Mouse (Mus musculus): ENCODE results near the gene Cpeb4. TPM values are rescaled to one million over a fixed set of nuclear protein-coding genes. Genes with fewer than 3 reads are reported as not detected.
"Not testable (repeated sequence)": the region's sequence is repeated elsewhere in the genome, so short reads cannot be mapped to it uniquely, and the experiment has no call there.

The Cpeb4 gene
- total RNA-seq, 2 experiments from 2014 or later: 858 to 1,240 TPM

DNA sequence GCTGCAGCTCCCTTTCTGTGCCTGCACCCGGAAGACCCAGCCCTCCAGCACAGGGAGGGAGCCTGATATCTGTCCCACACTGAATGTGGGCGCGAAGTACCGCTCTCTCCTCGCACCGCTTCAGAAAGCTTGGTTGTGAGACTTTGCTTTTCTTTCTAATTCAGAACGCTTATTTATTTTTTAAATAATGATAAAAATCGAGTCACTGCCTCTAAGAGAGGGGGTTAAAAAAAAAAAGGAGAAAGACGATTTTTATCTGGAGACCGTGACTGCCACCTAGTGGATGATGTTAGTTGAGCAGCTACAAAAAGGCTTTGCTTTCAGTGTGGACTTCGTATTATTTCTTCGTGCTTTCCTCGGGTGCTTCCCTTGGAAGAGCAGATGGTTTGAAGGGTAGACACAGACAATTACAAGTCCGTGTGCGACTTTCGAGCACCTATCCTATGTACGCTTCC, 77.3 kb downstream of the Cpeb4 start:
- peak; percentile 83 for ATAC-seq (replicated peaks; ENCODE audit: low FRiP score, poor library complexity, severe bottlenecking)

- no peak for ATAC-seq (replicated peaks; ENCODE audit: low FRiP score, poor library complexity, severe bottlenecking)
These were observed 88.1 kb downstream of the Cpeb4 start for GRCm38 (mm10) chr11:31960071-31960470.

DNA sequence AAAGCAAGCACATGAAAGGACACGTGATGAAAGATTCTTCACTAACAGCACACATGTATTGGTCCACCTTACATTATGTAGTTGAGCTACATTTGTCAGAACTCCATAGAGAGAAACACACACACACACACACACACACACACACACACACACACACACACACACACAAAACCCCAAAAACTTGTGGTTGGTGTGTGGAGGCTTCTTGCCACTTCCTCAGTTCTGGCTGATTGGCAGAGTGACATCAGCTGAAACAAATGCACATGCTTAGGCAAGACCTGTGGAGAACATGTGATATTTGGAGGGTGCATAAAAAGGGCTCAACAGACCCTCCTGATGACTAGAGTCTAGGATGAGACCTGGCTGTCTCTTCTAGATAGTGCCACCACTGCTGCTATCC, 92.0 kb downstream of the Cpeb4 start:
- no peak for ATAC-seq (replicated peaks; ENCODE audit: low FRiP score, poor library complexity, severe bottlenecking)

DNA sequence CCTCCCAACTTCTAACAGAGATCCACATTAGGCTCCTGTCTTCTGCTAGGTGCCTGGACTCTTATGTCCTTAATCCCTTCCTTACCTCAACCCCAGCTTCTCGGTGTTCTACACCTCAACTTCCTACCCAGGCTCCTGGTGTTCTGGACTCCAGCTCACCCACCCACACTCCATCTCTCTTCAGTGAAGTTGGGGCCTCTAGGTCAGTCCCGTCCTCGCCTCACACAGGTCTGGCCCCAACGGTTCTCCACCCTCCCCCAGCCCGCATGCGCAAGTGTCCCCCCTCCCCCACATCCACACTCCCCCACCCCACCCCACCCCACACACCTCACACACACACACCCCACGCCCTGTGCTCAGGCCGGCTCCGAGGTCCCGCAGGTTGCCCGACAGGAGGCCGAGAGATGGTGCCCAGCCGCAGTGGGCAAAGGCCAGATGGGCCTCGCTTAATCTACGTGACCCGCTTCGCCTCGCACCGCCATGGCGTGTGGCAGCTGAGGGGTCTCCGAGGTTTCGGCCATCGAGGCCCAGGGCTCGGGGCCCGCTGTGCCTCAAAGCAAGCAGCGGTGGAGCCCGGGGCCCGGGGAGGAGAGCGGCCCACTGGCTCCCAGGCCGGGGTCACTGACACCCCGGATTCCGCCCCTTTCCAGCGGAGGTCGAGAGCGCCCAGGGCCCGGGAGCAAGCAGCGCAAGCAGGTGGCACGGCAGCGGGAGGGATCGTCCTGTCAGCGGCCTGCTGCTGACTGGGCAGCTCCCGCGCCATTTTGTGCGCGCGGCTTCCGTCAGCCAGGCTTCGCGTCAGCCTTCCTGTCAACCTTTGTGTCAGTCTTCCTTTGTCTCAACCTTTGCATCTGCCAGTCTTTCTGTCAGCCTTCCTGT, 93.5 kb downstream of the Cpeb4 start, which contains the start of gene 4930524B15Rik:
TSS of gene 4930524B15Rik (plus strand) at position 337 of the 879 bp plus-strand sequence.
- no peak for ATAC-seq (replicated peaks; ENCODE audit: low FRiP score, poor library complexity, severe bottlenecking)

GRCm38 (mm10) chr11:31974132-31974531, 102.1 kb downstream of the Cpeb4 start:
- no peak for ATAC-seq (replicated peaks; ENCODE audit: low FRiP score, poor library complexity, severe bottlenecking)

GRCm38 (mm10) chr11:31974826-31975225, 102.8 kb downstream of the Cpeb4 start:
- no peak for ATAC-seq (replicated peaks; ENCODE audit: low FRiP score, poor library complexity, severe bottlenecking)

DNA sequence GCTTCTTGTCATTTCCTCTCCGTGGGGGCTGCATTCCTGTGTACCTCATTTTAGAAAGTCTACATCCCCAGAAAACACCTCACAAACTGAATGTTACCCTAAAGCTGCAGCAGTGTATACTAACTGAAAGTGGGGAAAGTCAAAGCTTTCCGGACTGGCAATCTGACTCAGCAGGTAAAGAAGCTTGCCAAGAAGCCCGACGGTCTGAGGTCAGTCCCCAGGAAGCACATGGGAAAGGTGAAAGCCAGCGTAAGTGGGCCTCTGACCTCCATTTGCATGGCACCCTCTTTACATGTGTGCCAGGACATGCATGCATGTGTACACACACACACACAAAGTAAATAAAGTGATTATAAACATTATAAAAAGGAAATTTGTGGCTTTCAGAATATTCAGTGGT, 103.7 kb downstream of the Cpeb4 start:
- ATAC-seq (replicated peaks; ENCODE audit: low FRiP score, poor library complexity, severe bottlenecking): no peak

DNA sequence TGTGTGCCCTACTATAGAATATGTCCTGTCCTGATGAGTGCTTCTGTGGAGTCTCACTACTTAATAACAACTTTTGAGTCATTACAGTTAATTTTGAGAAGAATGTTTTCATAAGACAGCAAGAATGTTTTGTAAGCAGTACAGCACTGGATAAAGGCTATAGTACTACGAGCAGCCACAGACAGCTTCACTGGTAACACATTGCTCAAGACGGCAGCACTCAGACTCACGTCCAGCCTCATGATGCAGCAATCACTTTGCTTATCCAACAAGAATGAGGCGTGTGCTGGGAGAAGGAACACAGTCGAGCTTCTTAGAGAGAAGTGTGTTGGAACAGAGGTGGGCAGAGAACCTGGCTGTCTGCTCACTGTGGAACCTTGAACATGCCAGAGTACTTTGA, 104.1 kb downstream of the Cpeb4 start:
- no peak for ATAC-seq (replicated peaks; ENCODE audit: low FRiP score, poor library complexity, severe bottlenecking)

- not testable (repeated sequence) for ATAC-seq (replicated peaks; ENCODE audit: low FRiP score, poor library complexity, severe bottlenecking)
These were observed 108.1 kb downstream of the Cpeb4 start for GRCm38 (mm10) chr11:31980089-31980488.

DNA sequence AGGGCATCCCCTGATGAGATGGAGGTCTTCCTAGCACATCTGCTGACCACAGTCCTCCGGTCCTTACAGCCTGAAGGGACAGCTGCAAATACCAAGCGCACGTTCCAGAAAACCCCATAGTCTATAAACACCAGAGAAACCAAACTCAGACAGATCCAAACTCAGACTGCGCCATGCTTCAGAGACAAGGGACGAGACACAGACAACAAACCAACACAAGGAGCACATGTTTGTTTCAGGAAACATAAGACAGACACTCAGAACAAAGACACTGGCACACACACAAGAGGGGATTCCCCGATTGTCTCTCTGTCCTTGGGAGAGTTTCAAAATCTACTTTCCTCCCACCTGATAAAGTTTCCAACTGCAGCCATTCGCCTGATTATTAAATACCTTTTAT, 109.8 kb downstream of the Cpeb4 start:
- no peak for ATAC-seq (replicated peaks; ENCODE audit: low FRiP score, poor library complexity, severe bottlenecking)

GRCm38 (mm10) chr11:31982247-31982943, 110.4 kb downstream of the Cpeb4 start:
- ATAC-seq (replicated peaks; ENCODE audit: low FRiP score, poor library complexity, severe bottlenecking): not testable (repeated sequence)

DNA sequence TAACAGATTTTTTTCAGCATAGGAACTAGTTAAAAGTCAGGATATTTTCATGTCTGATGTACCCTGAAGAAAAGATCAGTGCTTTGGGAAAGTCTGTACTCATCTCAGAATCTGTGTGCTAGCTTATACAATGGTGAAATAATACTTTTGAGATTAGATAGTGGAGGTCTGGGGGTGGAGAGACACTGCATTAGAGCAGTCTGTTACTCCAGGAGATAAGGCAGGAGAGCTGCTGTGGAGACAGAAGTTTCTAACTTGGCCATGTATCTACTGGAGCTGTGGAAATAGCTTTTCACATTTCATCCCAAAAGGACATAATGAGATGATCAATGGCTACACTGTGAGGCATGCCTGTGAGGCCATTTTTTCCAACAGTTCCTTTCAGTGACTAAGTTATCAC, 111.2 kb downstream of the Cpeb4 start:
- no peak for ATAC-seq (replicated peaks; ENCODE audit: low FRiP score, poor library complexity, severe bottlenecking)

DNA sequence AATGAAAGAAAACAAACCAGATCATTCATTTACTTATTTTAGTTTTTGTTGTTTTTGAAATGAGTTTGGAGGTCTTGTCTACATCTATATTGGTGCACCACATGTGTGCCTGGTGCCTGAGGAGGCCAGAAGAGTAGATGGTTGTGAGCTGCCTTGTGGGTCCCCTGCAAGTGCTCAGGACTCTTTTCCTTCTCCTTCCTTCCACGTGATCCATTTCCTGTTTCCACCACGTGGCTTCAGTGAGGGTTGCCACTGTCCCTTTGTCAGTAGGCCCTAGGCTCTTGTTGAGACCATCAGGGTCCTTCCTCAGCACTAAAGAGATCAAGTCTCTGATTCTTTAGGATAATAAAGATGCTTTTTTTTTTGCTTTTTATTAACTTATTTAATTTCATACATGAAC, 112.8 kb downstream of the Cpeb4 start:
- ATAC-seq (replicated peaks; ENCODE audit: low FRiP score, poor library complexity, severe bottlenecking): no peak

Other genes with a start within 250 kb of the Cpeb4 start
- gene Bod1, start 200.3 kb upstream of the Cpeb4 start, total RNA-seq (2015; ENCODE audit: low replicate concordance): 1.9 and 4.6 TPM in 2 replicates
- gene Bod1, start 200.3 kb upstream of the Cpeb4 start, total RNA-seq (2017; ENCODE audit: low replicate concordance): 1.5 and 3.2 TPM in 2 replicates
- not detected in 2 replicates for gene 4930524B15Rik, start 93.4 kb downstream of the Cpeb4 start, total RNA-seq (2015; ENCODE audit: low replicate concordance)
- gene 4930524B15Rik, start 93.4 kb downstream of the Cpeb4 start, total RNA-seq (2017; ENCODE audit: low replicate concordance): not detected in 2 replicates
- not detected in 2 replicates for gene Nsg2, start 128.3 kb downstream of the Cpeb4 start, total RNA-seq (2015; ENCODE audit: low replicate concordance)
- not detected in 2 replicates for gene Nsg2, start 128.3 kb downstream of the Cpeb4 start, total RNA-seq (2017; ENCODE audit: low replicate concordance)

All from erythroblast, adult 5-6 weeks (primary cell).